Mouse (Mus musculus): Measurements from ENCODE around the gene Ryr3.

Gene Ryr3

DNA sequence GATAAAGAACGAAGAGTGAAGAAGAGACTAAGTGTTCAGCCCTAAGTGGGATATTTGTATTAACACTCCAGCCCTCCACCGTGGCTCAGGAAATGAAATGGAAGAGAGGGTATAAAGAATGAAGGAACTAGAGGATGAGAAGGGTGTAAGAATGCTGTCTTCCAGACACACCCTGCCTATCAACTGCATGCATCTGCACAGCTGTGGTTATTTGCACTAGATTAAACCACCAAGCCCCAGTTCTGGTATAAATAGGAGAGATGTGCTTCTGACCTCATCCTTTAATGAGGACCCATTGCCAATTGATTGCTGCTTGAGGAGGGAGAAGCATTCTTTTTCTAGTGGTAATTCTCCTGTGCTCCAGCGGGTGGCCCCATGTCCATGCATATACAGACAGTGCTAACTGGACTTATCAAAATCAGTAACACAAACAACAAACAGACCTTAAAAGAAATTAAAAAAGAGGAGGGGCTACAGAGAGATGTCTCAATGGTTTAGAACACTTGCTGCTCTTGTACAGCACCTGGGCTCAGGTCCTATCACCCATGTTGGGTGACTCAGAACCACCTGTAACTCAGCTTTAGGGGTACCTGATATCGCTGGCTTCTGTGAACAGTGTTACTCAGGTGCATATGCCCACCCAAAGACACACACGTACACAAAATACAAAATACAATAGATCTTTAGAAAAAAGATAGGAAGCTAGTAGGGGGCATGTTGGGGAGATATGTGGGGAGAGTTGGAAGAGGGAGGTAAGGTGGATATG lies 404.1 kb downstream of the Ryr3 start:
- in situ Hi-C loops (cut with MboI; ENCODE audit: low sequenced_read_pairs): no loop called here

DNA sequence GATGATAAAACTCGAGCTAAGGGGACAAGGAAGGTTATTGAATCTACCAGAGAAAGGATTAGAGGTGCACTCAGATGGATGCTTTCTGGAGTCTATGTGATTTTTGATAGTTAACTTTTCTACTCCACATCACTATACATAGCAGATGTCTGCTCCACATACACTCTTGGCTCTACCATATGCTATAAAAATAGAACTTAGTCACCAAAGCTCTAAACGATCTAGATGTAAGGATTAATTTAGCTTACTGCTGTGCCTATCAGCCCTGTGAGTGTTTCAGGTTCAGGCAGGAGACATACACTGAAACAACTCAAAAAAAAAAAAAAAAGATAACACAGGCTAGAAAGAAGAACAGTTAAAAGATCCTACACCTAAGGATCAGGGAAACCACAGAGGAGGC lies 410.9 kb downstream of the Ryr3 start:
- in situ Hi-C loops (cut with MboI; ENCODE audit: low sequenced_read_pairs): no loop called here

GRCm38 (mm10) chr2:112799995-112800353 lies 416.9 kb downstream of the Ryr3 start:
- in situ Hi-C loops (cut with MboI; ENCODE audit: low sequenced_read_pairs): no loop called here

DNA sequence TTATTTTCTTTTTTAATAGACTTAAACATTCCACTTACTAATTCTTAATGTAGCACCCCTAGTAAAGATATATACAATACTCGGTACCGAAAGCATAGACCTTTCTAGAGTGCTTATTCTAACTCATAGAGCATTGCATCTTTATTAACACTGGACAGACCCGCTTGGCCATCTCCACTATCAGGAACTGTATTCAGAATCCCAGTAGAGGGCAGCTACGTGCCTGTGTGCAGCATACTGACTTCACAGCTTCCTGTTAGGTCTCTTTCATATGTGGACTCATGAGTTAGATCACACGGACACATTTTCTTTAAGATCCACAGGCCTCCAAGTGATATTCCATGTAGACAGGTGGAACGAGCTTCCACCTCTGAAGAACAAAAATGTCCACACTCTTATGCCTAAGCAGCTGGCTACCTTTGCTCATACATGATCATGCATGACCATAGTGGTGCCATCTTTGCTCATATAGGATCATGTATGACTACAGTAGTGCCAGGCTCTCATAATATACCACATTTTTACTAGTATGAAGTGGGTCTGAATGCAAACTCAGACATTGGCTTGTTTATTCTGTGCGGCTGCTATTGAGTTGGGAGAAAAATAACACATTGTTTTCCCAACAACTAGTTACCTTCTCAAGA lies 417.4 kb downstream of the Ryr3 start:
- in situ Hi-C loops (cut with MboI; ENCODE audit: low sequenced_read_pairs): no loop called here

- in situ Hi-C loops (cut with MboI; ENCODE audit: low sequenced_read_pairs): no loop called here
Measured at GRCm38 (mm10) chr2:112781631-112782030, 435.3 kb downstream of the Ryr3 start.

GRCm38 (mm10) chr2:112774762-112775161 lies 442.1 kb downstream of the Ryr3 start:
- in situ Hi-C loops (cut with MboI; ENCODE audit: low sequenced_read_pairs): no loop called here

DNA sequence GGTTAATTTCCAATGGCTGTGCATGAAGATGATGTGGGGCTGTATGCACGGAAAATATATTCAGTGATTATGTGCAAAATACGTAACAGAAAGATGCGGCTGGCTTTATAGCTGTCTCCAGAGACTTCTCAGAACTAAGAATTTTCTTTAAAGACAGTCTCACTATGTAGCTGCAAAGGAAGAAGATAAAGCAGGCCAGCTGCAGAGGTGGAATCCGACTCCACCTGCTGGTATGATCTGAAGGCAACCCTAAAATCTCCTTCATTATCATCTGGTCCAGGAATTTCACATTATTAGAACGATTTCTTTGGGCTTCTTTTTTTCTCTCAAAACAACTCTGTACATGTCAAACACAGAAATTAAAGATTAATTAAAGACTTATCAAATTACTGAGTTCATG lies 449.2 kb downstream of the Ryr3 start:
- in situ Hi-C loops (cut with MboI; ENCODE audit: low sequenced_read_pairs): loop anchor here (10.0 kb wide), 1 partner anchor 263 kb away; no protein-coding TSS in a partner anchor

- in situ Hi-C loops (cut with MboI; ENCODE audit: low sequenced_read_pairs): loop anchor here (10.0 kb wide), 1 partner anchor 260 kb away; no protein-coding TSS in a partner anchor
Measured at GRCm38 (mm10) chr2:112765046-112765445, 451.9 kb downstream of the Ryr3 start.

- in situ Hi-C loops (cut with MboI; ENCODE audit: low sequenced_read_pairs): loop anchor here (10.0 kb wide), 1 partner anchor 259 kb away; no protein-coding TSS in a partner anchor
Measured at GRCm38 (mm10) chr2:112764274-112764673, 452.6 kb downstream of the Ryr3 start.

DNA sequence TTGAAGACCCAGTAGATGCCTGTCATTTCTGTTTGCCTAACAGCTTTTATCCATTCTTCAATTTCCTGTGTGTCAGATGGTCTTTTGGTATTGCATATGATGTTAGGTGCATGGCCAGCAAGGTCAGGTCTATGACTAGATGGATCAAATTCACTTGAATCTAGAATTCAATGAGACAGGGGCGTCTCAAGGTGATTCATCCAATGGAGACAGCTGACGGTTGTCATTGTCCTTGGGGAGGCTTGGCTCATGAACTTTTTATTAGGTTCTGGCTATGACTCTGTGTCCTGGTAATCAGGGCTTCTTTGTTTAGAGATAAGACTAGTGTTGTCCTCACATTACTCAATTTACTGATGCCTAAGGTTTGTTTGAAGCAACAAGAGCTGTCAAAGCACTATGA lies 454.9 kb downstream of the Ryr3 start:
- in situ Hi-C loops (cut with MboI; ENCODE audit: low sequenced_read_pairs): loop anchor here (10.0 kb wide), 1 partner anchor 257 kb away; no protein-coding TSS in a partner anchor

DNA sequence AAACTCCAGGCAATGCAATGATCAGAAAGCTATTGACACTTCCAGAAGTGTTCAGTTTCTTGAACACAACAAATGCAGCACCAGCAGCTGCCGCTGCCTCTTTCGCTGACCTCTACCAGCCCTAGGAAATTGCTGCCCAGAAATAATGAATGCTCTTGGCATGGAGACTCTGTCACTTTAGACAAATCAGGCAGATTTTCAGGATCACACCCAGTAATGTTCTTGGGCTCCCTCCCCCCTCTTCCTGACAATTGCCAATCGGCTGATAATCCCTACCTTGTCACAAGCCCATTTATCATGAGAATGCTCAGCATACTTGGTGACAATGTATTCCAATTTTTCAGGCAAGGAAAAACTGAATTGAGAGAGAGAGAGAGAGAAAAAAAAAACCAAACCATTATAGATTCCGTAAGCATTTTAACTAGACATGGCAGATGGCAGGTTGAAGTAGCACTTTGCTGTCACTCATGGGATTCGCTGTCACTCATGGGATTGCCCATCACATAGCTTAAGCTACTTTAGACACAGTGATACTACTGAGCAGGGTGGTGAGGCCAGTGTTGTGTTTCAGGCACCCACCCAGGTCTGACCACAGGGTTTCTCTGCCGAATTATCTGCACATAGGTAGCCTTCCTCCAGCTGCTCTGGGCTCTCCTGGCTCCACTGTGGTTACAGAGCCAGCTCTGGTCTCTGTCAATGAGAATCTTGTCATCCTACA lies 455.5 kb downstream of the Ryr3 start:
- in situ Hi-C loops (cut with MboI; ENCODE audit: low sequenced_read_pairs): loop anchor here (10.0 kb wide), 1 partner anchor 257 kb away; no protein-coding TSS in a partner anchor

DNA sequence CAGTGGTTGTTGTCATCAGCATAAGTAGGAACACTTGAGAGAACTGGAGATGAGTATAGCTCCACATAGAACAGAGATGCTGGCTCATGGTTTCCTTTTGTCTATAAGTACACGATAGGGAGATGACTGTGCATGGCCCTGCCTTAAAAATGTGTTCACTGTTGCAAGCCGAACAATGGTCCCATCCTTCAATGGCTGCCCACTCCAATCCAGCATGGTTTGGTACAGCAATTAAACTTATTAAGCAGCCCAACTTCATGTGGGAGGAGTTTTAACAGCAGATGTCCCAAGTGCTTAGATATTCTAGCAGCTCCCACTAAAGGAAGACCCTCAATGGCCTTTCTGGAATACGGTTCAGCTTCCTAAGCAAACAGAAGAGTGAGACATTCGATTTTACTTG lies 456.2 kb downstream of the Ryr3 start:
- in situ Hi-C loops (cut with MboI; ENCODE audit: low sequenced_read_pairs): loop anchor here (10.0 kb wide), 1 partner anchor 256 kb away; no protein-coding TSS in a partner anchor

DNA sequence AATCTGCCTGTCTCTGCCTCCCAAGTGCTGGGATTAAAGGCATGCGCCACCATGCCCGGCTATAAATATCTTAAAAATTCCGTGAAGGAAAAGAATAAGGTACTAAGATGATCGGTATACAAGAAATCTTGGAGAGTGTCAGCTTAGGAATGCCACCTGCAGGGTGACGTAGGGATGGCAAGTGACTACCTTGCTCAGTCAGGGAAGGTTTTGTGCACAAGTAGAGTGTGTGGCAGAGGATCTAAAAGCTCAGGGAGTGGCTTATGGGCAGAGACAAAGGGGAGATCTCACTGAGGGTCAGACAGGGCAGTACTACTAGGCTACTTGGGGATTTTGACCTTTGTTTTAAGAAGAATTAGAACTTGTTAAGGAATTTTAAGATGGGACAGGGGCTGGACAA lies 457.2 kb downstream of the Ryr3 start:
- in situ Hi-C loops (cut with MboI; ENCODE audit: low sequenced_read_pairs): loop anchor here (10.0 kb wide), 1 partner anchor 255 kb away; no protein-coding TSS in a partner anchor

DNA sequence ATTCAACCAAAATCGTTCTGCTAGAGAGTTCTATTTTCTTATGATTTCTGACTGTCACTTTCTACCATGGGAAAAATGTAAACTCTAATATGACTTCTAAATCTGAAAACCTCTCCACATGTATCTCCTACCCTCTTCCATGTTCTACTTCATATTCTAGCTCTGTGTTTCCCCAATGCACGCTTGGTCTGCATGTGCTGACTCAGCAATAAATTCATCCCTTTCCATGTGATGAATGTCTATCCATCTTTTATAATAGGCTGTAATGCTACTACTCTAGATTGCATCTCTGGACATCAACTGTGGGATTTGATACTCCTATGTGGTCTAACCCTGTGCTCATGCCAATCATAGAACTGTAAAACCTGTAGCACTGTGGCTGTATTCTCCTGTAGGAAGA lies 458.2 kb downstream of the Ryr3 start:
- in situ Hi-C loops (cut with MboI; ENCODE audit: low sequenced_read_pairs): no loop called here

DNA sequence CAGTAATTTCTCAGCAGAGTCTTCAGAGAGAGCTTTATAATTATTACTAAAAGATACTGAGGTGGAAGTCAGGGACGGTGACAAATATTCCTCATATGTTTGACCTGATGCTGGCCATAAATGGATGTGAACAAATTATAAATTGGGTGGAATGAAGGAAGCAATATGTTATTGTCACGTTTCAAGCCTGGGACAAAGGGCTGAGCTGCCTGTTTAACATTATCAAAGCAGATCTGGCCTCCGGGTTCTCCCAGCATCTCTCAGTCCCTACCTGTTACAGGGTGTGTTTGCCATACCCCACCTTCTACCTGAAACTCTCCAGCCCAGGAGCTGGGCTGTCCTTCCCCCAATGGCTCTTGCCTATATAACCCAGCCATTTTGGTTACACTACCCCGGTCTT lies 463.6 kb downstream of the Ryr3 start:
- in situ Hi-C loops (cut with MboI; ENCODE audit: low sequenced_read_pairs): no loop called here

DNA sequence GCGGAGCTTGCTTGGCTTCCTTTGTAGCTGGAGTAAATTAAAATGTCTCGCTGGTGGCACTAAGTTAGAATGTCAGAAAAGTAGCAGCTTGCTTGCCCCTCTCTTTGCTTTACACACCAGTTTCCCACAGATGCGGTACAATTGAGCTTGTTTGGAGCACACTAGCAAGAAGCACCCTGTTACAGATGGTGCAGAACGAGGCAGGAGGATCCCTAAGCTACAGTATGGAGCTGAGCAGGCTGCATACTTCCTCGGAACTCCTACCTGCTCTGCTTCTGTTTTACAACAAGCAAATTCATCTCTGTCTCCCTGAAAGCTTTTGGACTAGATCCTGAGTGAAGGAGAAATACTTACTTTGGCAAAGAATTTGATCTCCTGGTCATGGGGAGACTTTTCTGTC lies 465.5 kb downstream of the Ryr3 start:
- in situ Hi-C loops (cut with MboI; ENCODE audit: low sequenced_read_pairs): no loop called here

DNA sequence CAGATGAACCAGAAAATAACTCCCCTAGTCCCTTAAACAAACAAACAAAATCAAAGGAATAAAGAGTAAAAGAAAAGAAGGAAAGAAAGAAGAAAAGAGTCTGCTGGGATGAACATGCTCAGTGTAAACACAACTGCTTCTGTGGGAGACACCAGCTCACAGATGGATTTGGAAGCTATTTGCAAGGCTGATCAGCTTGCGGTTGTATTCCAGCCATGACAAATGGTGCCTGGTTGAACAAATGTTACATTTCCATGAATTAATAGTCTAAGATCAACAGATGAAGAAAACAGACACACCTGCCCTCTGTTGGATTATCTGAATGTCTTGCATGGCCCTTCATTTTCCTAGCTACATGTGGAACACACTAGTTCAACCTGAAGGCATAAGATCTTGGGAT lies 468.4 kb downstream of the Ryr3 start:
- in situ Hi-C loops (cut with MboI; ENCODE audit: low sequenced_read_pairs): no loop called here

- in situ Hi-C loops (cut with MboI; ENCODE audit: low sequenced_read_pairs): no loop called here
Measured at GRCm38 (mm10) chr2:112732942-112733341, 484.0 kb downstream of the Ryr3 start.

DNA sequence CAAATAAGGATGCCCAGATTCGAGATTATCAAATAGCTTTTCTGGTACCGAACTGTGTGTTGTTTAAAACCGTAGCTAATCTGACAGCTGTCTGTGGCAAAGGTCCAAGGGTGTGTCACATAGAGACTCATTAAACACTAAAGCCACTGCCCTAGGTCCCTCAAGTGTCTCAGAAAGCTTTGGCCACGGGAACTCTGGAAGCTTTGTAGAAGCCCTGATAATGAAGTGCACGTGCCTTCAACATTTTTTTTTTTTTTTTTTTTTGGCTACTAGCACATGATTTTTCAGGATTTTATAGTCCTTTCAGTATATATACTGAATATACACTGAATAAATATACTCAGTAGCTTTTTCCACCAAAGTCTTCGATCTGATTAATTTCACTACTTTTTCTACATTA lies 489.1 kb downstream of the Ryr3 start:
- in situ Hi-C loops (cut with MboI; ENCODE audit: low sequenced_read_pairs): no loop called here

DNA sequence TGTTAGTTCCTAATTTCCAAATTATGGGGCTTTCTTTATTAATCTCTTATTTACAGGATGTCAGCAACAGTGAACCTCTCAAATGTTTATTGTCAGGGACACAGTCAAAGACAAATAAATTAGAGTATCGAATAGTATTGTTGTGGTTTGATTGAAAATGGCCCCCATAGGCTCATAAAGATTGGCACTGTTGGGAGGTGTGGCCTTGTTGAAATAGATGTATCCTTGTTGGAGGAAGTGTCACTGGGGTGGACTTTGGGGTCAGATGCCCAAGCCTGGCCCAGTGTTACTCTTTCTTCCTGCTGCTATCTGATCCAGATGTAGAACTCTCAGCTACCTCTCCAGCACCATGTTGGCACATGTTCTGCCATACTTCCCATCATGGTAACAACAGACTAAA lies 495.7 kb downstream of the Ryr3 start:
- in situ Hi-C loops (cut with MboI; ENCODE audit: low sequenced_read_pairs): no loop called here

DNA sequence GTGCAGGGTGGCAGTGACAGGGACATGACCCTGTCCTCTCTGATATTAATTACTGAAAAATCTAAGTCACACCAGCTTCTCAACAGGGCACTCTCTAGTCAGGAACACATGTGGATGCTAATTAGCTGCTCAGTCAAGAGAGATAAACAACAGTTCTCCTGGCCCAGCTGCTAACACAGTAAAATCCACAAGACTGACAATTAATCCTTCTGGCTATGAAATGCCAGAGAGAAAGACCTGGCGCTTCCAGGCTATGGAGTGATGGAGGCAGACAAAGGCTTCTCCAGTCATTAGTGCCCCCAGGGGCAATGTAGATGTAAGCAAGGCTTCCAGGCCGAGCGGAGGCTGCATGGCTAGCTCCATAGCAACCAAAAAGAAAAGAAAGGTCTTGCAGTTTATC lies 496.2 kb downstream of the Ryr3 start:
- in situ Hi-C loops (cut with MboI; ENCODE audit: low sequenced_read_pairs): no loop called here

GRCm38 (mm10) chr2:112714648-112715047 lies 502.2 kb downstream of the Ryr3 start:
- in situ Hi-C loops (cut with MboI; ENCODE audit: low sequenced_read_pairs): no loop called here
